Mouse (Mus musculus) cerebellum, postnatal 36 days (tissue): ENCODE measurements around the gene Mettl21e.
"Not testable (repeated sequence)": the region's sequence is repeated elsewhere in the genome, so short reads cannot be mapped to it uniquely, and the experiment has no call there.

ENCODE experiments used
- DNase-seq, 2 experiments: peaks; one replicate each; pipeline ENCODE4 v3.0.0; 2021 to 2022; ENCODE audit warnings: mixed read lengths in 2 of 2

Mettl21e gene

DNA sequence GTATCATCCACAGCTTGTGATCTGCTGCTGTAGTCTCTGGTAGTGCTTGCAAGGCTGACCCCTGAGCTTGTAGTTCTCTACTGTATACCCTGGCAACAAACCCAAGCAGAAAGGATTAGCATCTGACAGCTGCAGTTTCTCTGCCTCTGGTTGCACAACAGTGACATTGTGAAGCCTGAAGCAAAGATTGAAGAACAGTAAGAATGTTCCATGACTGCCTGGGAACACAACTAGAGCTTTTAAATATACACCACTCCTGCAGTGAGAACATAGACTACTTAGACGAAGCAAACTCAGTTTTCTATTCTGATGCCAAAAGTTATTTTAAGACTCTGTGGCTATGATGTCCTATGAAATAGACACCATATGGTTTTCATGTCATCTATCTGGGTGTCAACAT is at the start of gene Mettl21e:
TSS of gene Mettl21e (minus strand) at position 86 of the 400 bp plus-strand sequence.
- DNase-seq: no peak

DNA sequence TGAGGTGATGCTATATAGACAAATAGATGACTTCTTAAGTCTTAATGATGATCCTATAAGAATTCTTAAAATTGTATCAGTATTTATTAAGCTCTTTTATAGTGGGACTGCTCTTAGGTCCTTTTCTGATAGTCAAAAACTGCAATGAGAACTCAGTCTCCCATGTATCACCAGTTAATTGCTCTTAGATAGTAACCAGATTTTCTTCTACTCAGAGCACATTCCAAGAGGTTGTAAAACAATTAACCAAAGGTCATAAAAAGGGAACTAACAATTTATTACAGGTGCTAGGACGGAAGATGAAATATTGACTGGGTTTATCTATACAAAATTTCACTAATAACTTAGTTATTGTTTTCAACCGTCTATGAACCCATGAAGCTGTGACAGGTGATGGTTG is 21.7 kb upstream of the Mettl21e start:
- DNase-seq: not testable (repeated sequence)

DNA sequence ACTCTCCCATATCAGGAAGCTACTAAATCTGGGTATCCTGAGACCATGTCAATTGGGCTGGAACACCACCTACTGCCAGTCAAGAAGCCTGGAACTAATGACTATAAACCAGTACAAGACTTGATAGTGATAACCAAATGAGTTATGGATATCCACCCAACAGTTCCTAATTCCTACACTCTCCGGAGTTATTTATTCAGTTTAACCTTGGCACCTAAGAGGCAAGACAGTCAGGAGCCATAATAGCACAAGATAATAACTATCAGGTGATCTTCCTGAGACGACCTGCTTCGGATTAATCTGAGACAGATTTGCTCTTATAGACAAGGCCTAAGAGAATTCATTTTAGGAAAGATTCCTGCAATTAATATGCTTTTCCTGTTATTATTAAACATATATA is 21.2 kb upstream of the Mettl21e start:
- DNase-seq: no peak

DNA sequence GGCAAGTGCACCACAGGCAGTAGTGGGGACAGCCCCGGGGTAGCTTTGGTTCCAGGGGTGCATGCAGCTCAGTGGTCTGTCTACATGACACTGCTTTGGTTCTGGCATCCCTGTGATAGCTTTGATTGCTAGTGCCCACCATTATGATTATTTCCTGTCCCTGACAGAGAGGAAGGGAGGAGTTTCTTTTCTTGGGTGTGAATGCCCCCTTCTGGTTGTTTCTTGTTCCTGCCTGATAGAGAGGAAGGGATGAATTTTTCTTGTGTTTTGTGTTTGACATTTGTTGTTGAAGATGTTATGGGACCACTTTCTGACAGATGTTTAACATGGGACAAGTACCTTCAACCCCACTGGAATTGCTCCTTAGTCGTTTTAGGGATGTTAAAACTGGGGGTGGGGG is 18.5 kb upstream of the Mettl21e start:
- DNase-seq: no peak

DNA sequence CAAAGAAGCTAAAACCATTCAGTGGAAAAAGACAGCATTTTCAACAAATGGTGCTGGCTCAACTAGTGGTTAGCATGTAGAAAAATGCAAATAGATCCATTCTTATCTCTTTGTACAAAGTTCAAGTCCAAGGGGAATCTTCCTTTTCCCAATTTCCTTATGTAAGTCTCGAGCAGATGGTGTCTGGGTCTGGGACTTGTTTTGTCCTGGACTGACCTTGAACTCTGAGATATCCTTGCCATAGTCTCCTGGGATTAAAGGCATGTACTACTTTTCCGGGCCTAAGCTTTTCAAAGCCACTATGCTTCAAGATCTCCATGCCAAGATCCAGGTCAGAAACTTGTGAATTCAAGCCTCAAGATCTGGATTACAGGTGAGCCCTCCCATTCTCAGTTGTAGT is 16.6 kb upstream of the Mettl21e start:
- DNase-seq: no peak

DNA sequence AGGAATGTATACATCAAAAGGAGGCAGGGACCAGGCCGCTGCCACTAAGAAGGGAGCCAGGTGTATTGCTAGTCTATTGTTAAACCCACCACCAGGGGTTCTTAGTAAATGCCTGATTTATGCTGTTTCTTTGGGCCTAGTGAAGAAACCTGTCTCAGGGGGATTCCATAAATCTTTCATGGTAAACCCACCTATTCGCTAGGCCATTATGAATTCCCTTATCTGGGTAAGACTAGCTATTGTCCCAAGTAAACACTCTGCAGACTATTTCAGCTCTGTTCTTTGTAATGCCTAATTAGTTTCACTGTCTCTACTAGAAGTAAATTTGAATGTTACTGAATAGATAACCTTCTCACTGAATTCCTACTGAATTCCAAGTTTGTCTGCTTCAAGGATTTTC is 15.8 kb upstream of the Mettl21e start:
- not testable (repeated sequence) for DNase-seq

DNA sequence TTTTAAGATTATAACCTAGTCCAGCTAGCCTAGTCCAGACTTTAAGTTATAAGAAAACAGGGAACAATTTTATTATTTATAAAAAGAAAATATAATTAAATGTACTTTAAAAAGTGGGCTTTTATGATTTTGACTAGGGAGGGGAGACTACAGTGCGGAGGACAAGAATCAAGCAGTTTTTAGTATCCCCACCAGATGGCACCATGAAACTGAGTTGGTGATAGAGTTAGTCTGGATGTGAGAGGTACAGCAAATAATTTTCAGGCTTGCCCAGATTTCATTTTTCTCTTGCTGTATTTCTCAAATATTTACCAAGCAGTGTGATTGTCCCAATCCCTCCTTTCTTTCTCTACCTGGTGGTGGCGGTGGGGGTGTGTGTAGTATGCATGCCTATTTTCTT is 10.3 kb upstream of the Mettl21e start:
- DNase-seq: peak in 1 of 2 experiments; percentile 26

DNA sequence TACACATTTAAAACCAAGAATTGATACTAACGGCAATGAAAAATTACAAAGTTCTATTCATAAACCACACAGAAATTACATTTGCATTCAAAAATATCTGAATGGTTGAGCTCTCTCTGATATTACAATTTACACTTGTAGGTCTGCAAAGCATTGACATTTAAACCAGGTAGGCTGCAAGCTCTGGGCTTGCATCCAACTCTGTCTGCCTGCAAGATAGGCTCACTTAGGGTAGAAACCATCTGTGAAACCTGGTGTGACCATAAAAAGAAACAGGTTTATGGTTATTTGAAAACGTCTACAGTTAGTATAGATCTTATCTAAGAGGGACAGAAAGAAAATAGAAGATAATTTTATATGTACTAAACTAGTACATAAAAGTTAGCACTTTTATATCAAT is 1.6 kb downstream of the Mettl21e start:
- DNase-seq: peak; percentile 74 to 78

DNA sequence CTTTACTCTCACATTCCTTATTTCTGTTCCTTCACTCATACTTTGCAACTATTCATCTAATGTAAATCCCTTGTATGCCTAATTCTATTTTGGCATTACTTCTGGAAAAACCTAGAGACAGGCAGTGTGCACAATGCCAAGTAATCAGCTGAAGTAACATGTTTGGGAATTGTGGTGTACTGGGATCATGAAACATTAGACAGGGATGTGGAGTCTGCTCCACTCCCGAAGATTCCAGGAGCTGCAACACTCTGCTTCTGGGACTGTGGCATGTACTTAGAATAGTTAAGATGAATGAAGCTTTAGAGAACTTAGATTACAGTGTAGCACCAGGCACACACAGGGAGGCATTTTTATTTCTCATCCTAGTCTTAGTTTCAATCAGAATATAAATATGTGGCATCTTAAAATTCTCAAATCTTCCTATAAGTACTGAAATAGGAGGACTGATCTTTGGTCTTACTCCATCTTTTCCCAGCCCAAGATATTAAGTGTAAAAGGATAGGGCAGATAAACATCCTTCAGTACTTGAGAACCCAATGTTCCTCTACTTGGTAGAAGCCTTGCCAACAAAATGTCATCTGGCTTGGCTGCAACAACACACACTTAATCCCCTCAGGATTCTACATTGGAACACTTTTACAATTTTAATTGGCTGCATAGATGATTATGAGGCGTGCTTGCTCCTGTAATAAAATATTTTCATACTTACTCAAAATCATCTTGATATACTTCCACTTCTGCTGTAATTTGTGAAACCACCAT is 2.2 kb downstream of the Mettl21e start:
- DNase-seq: no peak

DNA sequence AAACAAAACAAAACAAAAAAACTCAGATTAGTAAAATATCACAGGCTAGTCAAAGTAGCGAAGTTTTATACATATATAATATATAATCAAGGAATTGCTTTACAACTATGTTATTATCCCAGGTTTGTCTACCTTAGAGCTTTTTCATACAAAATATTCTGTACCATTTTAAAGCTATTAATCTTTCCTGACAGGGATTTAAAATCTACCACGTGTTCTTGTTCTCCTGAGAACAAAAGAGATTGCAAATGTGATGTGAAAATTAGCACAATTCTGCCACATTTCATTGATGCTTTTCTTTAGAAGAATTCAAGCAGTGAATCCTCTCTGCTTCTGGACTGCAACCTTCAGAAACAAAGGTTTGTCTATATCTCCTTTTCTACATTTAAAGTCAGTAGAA is 4.3 kb downstream of the Mettl21e start:
- DNase-seq: no peak

DNA sequence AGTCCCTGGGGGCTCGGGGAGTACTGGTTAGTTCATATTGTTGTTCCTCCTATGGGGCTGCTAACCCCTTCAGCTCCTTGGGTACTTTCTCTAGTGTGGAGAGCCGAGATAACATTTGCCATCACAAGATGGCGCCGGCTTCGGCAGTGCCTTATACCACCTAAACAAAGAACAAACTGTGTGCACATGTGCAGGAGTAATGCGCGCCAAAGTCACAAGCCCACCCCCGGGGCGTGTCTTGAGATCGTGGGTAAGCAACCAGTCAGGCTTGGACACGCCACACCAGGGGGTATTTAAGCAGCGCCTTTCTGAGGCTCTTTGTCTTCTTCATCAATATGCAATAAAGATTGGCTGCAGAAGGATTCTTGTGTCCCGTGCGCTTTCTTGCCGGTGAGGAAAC is 15.9 kb downstream of the Mettl21e start:
- DNase-seq: no peak

DNA sequence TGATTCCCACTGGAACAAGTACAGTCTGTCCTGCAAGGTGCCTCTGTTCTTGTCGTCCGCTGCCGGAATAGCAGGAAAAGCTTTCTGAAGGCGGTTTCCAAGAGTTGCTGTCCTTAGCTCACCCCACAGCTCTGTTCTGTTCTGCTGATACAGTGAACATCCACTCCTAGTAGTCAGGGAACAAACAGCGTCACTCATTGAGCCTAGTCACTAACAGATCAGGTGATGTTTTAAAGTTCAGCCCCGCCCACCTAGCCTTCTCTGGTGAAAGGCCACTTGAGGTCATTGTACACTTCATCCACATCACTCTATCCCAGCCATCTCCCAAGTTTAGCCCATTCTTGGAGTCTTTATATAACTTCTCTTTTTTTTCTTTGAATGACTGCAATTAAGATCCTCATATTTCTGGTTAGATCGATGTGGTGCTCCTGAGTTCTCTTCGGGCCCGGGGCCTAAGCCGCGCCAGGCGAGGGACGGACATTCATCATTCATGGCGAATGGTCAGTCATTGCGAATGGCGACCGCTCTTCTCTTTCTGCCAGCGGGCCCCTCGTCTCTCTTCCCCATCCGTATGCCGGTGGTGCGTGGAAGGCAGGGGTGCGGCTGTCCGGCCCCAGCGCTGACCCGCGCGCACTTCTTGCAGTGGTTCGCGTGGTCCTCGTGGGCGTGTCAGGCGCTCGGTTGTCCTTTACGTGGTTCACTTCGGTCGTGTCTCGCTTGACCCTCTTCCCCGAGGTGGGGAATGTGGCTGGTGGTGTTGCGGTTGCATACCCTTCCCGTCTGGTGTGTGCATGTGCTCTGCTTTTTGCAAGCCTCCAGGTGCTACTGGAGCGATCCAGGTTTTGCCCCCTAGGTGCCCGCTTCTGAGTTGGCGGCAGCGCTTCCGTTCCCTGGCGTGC is 20.2 kb downstream of the Mettl21e start:
- peak; percentile 20 for DNase-seq

DNA sequence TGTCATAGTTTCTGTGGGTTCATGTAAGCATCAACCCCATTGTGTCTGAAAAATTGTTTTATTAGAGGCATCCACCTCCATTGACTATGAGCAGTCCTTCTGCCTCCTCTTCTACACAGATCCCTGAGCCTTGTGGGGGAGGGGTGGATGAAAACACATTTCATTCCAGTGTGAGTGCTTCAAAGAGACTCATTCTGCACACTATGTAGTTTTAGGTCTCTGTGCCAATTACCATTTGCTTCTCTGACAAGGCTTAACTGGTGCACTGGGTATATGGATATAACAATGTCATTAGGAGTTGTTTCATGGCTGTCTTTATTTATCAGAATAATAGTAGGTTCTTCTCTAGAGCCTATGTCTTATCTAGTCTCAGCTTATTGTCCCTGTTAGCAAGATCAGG is 32.4 kb downstream of the Mettl21e start:
- DNase-seq: no peak

DNA sequence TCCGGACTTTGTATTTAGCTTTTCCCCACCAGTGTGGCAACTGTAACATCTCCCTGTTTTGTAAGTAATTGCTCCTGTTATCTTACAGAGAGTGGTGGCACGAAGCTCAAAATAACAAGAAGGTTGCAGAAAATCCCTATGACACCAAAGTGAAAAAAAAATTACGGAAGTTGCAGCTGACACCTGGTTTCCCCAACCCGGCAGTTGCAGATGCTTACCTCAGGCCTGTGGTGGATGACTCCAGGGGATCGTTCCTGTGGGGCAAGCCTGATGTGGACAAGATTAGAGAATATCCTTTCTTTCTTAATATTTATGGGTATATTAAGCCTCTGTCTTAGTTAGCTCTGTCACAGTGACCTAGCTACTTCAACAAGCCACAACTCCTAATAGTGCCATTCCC is 40.7 kb downstream of the Mettl21e start:
- no peak for DNase-seq

DNA sequence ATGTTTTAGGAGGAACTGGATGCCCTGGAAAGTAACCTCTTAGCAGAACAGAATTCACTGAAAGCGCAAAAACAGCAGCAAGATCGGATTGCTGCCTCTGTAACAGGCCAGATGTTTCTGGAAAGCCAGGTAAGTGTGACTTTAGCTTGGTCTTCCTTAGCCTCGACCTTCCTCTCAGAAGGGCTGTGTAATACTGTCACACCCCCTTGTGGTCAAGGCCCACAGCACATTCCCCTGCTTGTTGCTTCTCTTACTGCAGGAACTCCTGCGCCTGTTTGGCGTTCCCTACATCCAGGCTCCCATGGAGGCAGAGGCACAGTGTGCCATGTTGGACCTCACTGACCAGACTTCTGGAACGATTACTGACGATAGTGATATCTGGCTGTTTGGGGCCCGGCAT is 44.9 kb downstream of the Mettl21e start:
- DNase-seq: no peak

DNA sequence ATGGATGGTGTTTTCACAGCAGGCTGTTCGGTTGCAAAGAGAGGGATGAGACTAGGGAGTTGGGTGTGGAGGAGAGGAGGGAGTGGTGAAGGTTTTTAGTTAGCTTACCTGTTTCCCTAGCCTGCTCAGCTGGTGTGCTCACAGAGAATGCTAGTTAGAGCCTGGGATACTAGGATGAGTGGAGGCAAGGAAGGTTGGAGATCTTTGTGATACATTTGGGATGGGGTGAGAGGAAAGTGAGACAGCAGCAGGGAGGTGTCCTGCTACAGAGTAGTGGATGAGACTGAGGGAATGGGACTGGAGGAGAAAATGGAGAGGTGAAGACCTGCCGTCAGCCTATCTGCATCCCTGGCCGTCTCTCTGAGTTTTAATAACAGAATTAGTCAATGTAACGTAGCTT is 46.1 kb downstream of the Mettl21e start:
- DNase-seq: no peak

DNA sequence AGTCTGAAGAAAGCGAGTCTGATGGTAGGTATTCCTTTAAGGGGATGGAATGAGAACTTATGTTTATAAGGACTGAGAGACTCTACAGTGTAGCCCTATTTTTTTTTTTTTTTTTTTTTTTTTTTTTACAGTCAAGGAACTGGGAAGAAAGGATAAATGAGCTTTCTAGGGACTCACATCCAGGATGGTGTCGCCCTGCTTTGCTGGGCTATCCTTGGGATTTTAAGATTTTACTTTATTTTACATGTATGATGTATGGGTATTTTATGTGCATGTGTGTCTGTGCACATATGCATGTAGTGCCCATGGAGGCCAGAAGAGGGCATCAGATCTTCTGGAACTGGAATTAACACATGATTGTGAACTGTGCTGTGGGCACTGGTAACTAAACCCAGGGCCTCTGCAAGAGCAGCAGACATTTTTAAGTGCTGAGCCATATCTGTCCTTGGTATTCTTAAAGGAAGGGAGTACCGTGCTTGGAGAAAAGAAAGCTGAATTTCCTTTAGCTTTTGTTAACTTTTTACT is 50.8 kb downstream of the Mettl21e start:
- DNase-seq: no peak

DNA sequence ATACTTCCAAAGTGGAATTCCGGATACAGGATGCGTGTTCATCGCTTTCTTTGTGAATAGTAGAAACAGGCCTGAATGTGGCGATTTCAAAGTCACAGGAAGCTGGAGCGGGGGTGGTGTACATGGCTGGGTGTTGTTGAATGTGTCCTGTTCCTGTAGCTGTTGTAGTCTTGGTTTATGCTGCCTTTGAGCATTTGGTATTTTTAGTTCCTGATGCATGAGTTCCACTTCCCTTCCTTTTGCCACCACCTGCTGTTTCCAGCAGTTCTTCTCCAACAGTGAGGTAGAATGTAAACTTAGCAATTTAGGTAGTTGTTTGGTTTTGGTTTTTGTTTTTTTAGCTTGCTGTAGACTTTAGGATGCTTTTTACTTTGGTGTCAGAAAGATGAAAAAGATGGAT is 56.4 kb downstream of the Mettl21e start:
- DNase-seq: no peak

DNA sequence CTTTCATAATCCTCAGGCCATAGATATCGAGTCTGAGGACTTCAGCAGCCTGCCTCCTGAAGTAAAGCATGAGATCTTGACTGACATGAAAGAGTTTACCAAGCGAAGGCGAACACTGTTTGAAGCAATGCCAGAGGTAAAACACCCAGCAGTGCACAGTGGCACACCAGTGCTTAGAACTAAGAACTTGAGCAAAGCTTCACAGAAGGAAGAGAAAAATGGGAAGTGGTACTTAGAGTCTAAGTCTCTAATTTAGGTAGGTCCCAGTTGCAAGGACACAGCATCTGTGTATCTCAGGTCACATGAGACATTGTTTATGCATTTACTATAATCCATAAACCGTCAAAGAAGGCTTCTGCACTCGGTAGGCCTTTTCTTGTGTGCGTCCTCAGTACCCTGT is 56.9 kb downstream of the Mettl21e start:
- DNase-seq: no peak

DNA sequence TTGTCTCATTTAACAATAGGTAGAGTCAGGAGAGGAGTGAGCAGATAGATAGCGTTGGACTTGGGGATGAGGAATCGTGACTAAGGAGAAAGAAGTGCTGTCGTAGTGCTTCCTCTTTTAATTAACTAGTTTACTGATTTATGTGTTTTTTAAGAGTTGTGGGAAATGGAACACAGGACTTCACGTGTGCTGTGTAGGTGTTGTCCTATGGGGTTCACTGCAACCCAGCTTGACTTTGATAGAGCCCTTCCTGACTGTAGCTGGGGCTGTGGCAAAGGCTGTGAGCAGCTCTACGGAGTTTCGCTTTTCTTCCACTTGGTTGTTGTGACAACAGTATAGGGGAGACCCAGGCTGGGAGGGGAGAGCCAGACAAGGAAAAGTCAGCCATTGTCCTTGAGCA is 60.4 kb downstream of the Mettl21e start:
- no peak for DNase-seq

DNA sequence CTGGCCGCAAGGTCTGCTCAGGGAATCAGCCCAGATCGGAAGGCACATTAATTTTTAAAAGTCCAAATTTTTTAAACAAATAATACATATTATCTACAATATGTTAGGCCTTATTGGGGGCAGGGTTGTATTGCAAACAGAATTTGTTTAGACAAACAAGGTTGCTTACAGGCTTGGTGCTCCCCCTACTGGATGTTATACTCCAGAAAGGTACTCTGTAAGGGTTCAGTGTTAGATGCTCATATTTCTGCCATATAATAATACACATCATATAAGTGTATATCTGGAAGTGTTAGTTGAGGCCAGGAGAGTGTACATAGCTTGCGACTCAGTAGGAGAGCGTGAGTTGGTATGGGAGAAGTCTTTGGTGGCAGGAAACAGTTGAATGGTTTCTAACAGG is 63.5 kb downstream of the Mettl21e start:
- no peak for DNase-seq
